Mouse (Mus musculus) midbrain, embryonic 15.5 days (tissue): ENCODE results near the gene Fam57a. TPM values are rescaled to one million over a fixed set of nuclear protein-coding genes. Genes with fewer than 3 reads are reported as not detected.

Experiments used
- ATAC-seq: fragments of 200-750 bp; cut with Nextera tagmentation; replicated peaks from 2 replicates; pipeline ENCODE4 v1.8.0; 2017; ENCODE audit warnings: moderate TSS enrichment
- H3K27ac ChIP-seq: fragments of 300-500 bp; sonication (generic); 2 replicates; pipeline ENCODE4 v1.5.1; 2015; ENCODE audit warnings: mild to moderate bottlenecking, inconsistent platforms
- H3K27me3 ChIP-seq: fragments of 300-500 bp; sonication (generic); replicated peaks from 2 replicates; pipeline ENCODE4 v1.6.1; 2015; ENCODE audit warnings: inconsistent platforms
- H3K36me3 ChIP-seq: fragments of 300-500 bp; sonication (generic); replicated peaks from 2 replicates; pipeline ENCODE4 v1.6.1; 2015; ENCODE audit warnings: inconsistent platforms
- H3K4me1 ChIP-seq: fragments of 300-500 bp; sonication (generic); 2 replicates; pipeline ENCODE4 v1.6.1; 2015; ENCODE audit warnings: inconsistent platforms
- H3K4me2 ChIP-seq: fragments of 300-500 bp; sonication (generic); 2 replicates; pipeline ENCODE4 v1.6.1; 2015; ENCODE audit warnings: inconsistent platforms, mild to moderate bottlenecking, moderate library complexity
- H3K4me3 ChIP-seq: fragments of 300-500 bp; sonication (generic); 2 replicates; pipeline ENCODE4 v1.5.1; 2015; ENCODE audit warnings: mild to moderate bottlenecking, inconsistent platforms
- H3K9ac ChIP-seq: fragments of 300-500 bp; sonication (generic); 2 replicates; pipeline ENCODE4 v1.6.1; 2015; ENCODE audit warnings: mild to moderate bottlenecking, inconsistent platforms
- H3K9me3 ChIP-seq: fragments of 300-500 bp; sonication (generic); 2 replicates; pipeline ENCODE4 v1.6.1; 2016; ENCODE audit warnings: inconsistent platforms
- WGBS: fragments of 180-500 bp; shearing (Covaris S2); methylation state at CpG from one replicate; pipeline ENCODE4 v1.1.7; 2015; ENCODE audit warnings: mixed read lengths; 5-methylcytosine and 5-hydroxymethylcytosine counted together
- polyA plus RNA-seq: library from polyadenylated mRNA; unstranded; fragments of >200 nt; fragmentation: Nextera tagmentation; extraction: Ambion mirVana; gene quantifications from 2 replicates; pipeline ENCODE4 v1.2.1, GENCODE M21; 2015

Fam57a gene
- polyA plus RNA-seq, 1 experiment from 2014 or later = 27.1 TPM

DNA sequence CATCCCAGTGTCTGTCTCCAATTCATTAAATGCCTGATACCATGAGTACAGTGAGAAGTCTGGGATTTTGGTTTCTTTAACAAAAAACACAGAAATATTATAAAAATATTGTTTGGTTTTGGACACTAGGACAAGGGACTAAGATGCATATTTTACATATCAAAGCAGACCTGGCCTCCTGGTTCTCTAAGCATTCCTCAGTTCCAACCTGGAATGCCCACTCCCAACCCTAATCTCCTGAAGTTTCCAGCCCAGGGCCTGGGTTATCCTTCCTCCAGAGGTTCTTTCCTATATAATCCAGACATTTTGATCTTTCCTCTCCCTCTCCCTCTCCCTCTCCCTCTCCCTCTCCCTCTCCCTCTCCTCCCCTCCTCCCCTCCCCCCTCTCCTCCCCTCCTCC is 45.6 kb downstream of the Fam57a start:
- Histone ChIP-seq H3K4me1 (no peaks in the 10 kb centered on the region), H3K9me3 (no peaks in the 10 kb centered on the region), H3K4me3 (no peak overlapping the region), H3K27ac (no peak overlapping the region), H3K9ac (no peak overlapping the region), H3K27me3 (no peaks in the 10 kb centered on the region), H3K36me3 (peaks cover 9% of the 10 kb centered on the region; the same call in 1 of the 2 replicates), H3K4me2 (no peak overlapping the region)
- no peak for ATAC-seq

DNA sequence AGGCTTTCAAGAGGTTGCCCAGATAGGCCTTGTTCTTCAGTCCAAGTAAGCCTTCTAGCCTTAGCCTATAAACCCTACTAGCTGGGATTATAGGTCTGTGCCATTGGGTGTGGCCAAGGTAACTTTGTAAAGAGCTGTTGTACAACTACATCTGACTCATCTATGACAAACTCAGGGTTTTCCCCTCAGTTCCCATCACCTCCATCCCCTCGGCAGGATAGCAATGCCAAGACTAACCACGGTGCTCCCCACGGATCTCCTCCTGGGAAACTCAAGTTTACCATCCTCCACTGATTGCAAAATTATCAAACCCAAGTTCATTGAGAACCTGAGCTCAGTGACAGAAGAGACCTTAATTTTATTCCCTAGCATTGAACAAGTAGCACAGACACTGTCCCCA is 56.7 kb downstream of the Fam57a start:
- peaks cover 34% of the 10 kb centered on the region for H3K36me3 ChIP-seq
- ATAC-seq = no peak
- H3K9ac ChIP-seq = no peak overlapping the region

DNA sequence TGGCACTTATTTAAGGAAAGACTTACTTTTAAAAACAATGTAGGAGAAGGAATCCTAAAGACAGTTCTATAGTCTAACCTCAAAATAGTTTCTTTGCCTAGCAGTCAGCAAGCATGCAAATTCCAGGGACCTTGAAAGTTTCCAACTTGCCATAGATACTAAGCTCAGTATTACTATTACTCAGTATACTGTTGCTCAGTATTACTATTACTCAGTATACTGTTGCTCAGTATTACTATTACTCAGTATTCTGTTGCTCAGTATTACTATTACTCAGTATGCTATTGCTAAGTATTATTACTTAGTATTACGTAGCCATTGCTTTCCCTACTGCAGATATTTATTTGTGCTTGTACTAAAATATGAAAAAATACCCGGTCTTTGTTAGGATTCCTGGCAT is 60.3 kb downstream of the Fam57a start:
- H3K4me3 ChIP-seq = no peak overlapping the region
- no peaks in the 10 kb centered on the region for H3K9me3 ChIP-seq
- H3K9ac ChIP-seq = no peak overlapping the region
- 96% methylated on average over 2 of the region's 2 CpGs for whole genome bisulfite sequencing
- H3K27me3 ChIP-seq = no peaks in the 10 kb centered on the region
- H3K27ac ChIP-seq = no peak overlapping the region
- H3K4me2 ChIP-seq = no peak overlapping the region
- ATAC-seq = no peak
- peaks cover 23% of the 10 kb centered on the region for H3K4me1 ChIP-seq
- H3K36me3 ChIP-seq = peaks cover 14% of the 10 kb centered on the region

More for the DNA sequence above, 56.7 kb downstream of the Fam57a start:
- Histone ChIP-seq H3K9me3 (no peaks in the 10 kb centered on the region), H3K27me3 (no peaks in the 10 kb centered on the region), H3K4me3 (no peak overlapping the region), H3K27ac (no peak overlapping the region), H3K4me1 (no peaks in the 10 kb centered on the region), H3K4me2 (no peak overlapping the region)
- WGBS = 98% methylated on average over 3 of the region's 3 CpGs

- Histone ChIP-seq H3K36me3 (no peaks in the 10 kb centered on the region; the same call in 1 of the 2 replicates), H3K4me2 (peak within 1 kb of the TSS; percentile 74), H3K9ac (peak within 1 kb of the TSS; percentile 81), H3K4me3 (peak within 1 kb of the TSS; percentile 75), H3K27me3 (no peaks in the 10 kb centered on the region), H3K4me1 (peaks cover 35% of the 10 kb centered on the region), H3K27ac (peak within 1 kb of the TSS; percentile 81), H3K9me3 (no peaks in the 10 kb centered on the region)
- ATAC-seq = peak; percentile 92
- under 1% methylated on average over 61 of the region's 61 CpGs for WGBS
Measured at GRCm38 (mm10) chr11:76242901-76243810, 63.7 kb downstream of the Fam57a start, which contains the start of the genes Mrm3 and Glod4. TSS of gene Mrm3 (plus strand) at chr11:76243715. TSS of gene Glod4 (minus strand) at chr11:76243725.

DNA sequence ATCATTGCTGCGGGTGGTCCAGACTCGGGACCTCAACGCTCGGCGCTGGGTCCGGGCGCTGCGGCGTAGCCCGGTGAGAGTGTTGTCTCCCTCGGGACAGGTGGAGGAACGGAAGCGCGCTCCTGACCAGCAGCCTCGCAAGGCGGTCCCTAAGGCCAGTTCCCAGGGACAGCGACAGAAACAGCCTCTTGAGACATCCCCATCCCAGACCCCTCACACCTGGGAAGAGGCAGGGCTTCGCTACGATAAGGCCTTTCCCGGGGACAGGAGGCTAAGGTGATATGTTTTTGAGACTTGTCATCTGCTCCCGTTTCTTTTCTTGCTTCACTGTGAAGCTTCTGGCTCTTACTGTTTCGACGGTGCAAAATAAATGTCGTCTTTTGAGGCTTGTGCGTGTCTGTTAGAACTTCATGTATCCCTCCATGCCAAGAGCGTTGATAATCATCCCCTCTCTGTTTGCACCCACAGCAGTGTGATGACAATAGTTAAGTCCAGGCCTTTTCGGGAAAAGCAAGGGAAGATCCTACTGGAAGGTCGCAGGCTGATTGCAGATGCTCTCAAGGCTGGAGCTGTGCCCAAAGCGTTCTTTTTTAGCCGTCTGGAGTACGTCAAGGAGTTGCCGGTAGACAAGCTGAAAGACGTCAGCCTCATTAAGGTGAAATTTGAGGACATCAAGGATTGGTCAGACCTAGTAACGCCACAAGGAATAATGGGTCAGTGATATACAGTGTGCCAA is 64.5 kb downstream of the Fam57a start:
- Histone ChIP-seq H3K27ac (peak overlapping the region; percentile 81), H3K9ac (peak overlapping the region; percentile 81), H3K9me3 (no peaks in the 10 kb centered on the region), H3K4me1 (peaks cover 35% of the 10 kb centered on the region), H3K4me3 (peak overlapping the region; percentile 75), H3K36me3 (no peaks in the 10 kb centered on the region; the same call in 1 of the 2 replicates), H3K4me2 (peak overlapping the region; percentile 74), H3K27me3 (no peaks in the 10 kb centered on the region)
- 5% methylated on average over 34 of the region's 34 CpGs for WGBS
- ATAC-seq = no peak; the same call in 1 of the 2 replicates

DNA sequence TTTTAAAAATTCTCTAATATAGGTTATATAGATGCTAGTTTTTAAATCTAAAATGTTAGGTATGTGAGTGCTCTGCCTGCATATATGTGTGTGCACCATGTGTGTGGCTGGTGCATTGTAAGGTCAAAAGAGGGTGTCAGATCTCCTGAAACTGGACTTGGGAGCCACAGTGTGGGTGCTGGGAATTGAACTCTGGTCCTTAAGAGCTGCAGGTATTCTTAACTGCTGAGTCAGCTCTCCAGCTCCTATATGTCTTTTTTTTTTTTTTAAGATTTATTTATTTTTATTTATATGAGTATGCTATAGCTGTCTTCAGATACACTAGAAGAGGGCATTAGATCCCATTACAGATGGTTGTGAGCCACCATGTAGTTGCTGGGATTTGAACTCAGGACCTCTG is 67.0 kb downstream of the Fam57a start:
- peaks cover 34% of the 10 kb centered on the region for H3K4me1 ChIP-seq
- no peak overlapping the region for H3K27ac ChIP-seq
- H3K36me3 ChIP-seq = peaks cover 5% of the 10 kb centered on the region; the same call in 1 of the 2 replicates
- H3K9ac ChIP-seq = no peak overlapping the region
- no peaks in the 10 kb centered on the region for H3K27me3 ChIP-seq
- no peaks in the 10 kb centered on the region for H3K9me3 ChIP-seq
- H3K4me3 ChIP-seq = no peak overlapping the region
- ATAC-seq = no peak
- no peak overlapping the region for H3K4me2 ChIP-seq

DNA sequence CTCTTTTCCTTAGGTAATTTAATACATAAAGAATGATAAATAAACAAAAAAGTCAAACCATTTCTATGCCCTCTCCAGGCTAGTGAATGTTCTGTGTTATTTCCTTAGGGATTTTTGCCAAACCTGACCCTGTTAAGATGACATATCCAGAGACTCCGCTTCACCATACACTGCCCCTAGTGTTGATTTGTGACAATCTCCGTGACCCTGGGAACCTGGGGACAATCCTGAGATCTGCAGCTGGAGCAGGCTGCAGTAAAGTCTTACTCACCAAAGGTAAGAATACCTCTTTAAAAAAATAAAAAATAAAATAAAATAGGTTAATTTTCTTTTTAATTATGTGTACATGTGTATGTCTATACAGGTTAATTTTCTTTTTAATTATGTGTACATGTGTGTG is 67.8 kb downstream of the Fam57a start:
- H3K36me3 ChIP-seq = peaks cover 5% of the 10 kb centered on the region; the same call in 1 of the 2 replicates
- H3K9me3 ChIP-seq = no peaks in the 10 kb centered on the region
- H3K27ac ChIP-seq = no peak overlapping the region
- no peaks in the 10 kb centered on the region for H3K27me3 ChIP-seq
- H3K4me2 ChIP-seq = no peak overlapping the region
- 46% methylated on average over 2 of the region's 2 CpGs for WGBS
- H3K4me3 ChIP-seq = no peak overlapping the region
- H3K4me1 ChIP-seq = peaks cover 28% of the 10 kb centered on the region
- no peak overlapping the region for H3K9ac ChIP-seq
- no peak for ATAC-seq

GRCm38 (mm10) chr11:76252036-76252435 is 72.6 kb downstream of the Fam57a start:
- H3K9me3 ChIP-seq = no peaks in the 10 kb centered on the region
- ATAC-seq = no peak
- no peak overlapping the region for H3K4me2 ChIP-seq
- 66% methylated on average over 3 of the region's 3 CpGs for WGBS
- peaks cover 5% of the 10 kb centered on the region; the same call in 1 of the 2 replicates for H3K36me3 ChIP-seq
- H3K27me3 ChIP-seq = no peaks in the 10 kb centered on the region
- H3K9ac ChIP-seq = no peak overlapping the region
- H3K27ac ChIP-seq = no peak overlapping the region
- no peaks in the 10 kb centered on the region for H3K4me1 ChIP-seq
- no peak overlapping the region for H3K4me3 ChIP-seq

- H3K27me3 ChIP-seq = no peaks in the 10 kb centered on the region
- no peaks in the 10 kb centered on the region for H3K4me1 ChIP-seq
- no peak overlapping the region for H3K27ac ChIP-seq
- H3K4me3 ChIP-seq = no peak overlapping the region
- no peak overlapping the region for H3K9ac ChIP-seq
- peak; percentile 84 for ATAC-seq
- peaks cover 5% of the 10 kb centered on the region; the same call in 1 of the 2 replicates for H3K36me3 ChIP-seq
- no peak overlapping the region for H3K4me2 ChIP-seq
- H3K9me3 ChIP-seq = no peaks in the 10 kb centered on the region
- WGBS = 47% methylated on average over 5 of the region's 5 CpGs
Measured at GRCm38 (mm10) chr11:76253145-76253917, 73.9 kb downstream of the Fam57a start.

DNA sequence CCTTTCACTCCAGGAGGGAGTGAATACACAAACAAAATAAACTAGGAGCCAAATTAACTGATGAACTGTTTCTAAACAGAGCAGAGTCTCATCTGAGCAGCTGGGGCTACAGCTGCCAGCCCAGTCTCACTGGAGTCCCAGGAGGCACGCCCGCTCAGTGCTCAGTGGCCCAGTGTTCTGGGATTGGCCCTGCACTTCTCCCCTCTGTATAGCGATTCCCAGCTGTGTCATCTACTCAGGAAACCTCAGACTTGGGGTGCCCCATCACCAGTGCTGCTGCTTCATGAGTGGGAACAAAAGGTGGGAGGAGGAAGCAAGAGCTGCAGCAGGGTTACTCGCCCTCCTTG is 74.4 kb downstream of the Fam57a start:
- H3K4me1 ChIP-seq = no peaks in the 10 kb centered on the region
- no peaks in the 10 kb centered on the region for H3K27me3 ChIP-seq
- H3K36me3 ChIP-seq = peaks cover 5% of the 10 kb centered on the region; the same call in 1 of the 2 replicates
- H3K9ac ChIP-seq = no peak overlapping the region
- H3K4me2 ChIP-seq = no peak overlapping the region
- ATAC-seq = no peak
- H3K4me3 ChIP-seq = no peak overlapping the region
- WGBS = 75% methylated on average over 4 of the region's 4 CpGs
- H3K27ac ChIP-seq = no peak overlapping the region
- H3K9me3 ChIP-seq = no peaks in the 10 kb centered on the region

DNA sequence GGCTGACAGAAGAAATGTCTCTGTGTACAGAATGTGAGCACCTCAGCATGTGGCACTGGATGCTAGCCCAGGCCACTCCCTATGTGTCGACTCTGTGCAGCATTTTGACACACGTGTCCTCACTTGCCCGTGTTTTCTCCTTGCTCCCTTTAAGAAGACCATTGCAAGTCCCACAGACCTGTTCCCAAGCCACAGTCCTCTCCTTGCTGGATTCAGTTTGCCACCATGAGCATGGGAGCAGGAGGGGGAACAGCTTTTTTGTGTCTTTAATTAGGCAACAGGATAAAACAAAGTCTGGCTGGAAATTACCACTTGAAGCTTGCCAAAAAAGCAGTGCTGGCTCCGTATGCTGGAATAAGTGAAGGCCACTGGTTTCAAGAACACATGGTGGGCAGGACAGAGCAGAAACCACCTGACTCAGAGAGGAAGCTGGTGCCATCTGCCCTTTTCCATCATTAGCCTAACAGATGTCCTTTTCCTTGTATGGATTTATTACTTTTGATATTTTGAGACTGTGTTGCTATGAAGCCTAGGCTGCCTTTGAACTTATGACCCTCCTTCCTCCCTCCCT is 76.0 kb downstream of the Fam57a start:
- Histone ChIP-seq H3K4me3 (no peak overlapping the region), H3K9ac (no peak overlapping the region), H3K36me3 (no peaks in the 10 kb centered on the region; the same call in 1 of the 2 replicates), H3K27ac (no peak overlapping the region), H3K4me2 (no peak overlapping the region), H3K27me3 (no peaks in the 10 kb centered on the region), H3K9me3 (no peaks in the 10 kb centered on the region), H3K4me1 (peaks cover 8% of the 10 kb centered on the region)
- ATAC-seq = no peak
- WGBS = 70% methylated on average over 4 of the region's 4 CpGs
